Mouse (Mus musculus) liver, embryonic 14.5 days (tissue): ENCODE measurements around the gene Hmcn1.

Experiments used
- CTCF ChIP-seq: IDR thresholded peaks from 2 replicates; pipeline ENCODE4 v1.5.1; 2016; ENCODE audit warnings: antibody characterized with exemption, low read depth, control low read depth
- EP300 ChIP-seq: IDR thresholded peaks from 2 replicates; pipeline ENCODE4 v1.6.1; 2016; ENCODE audit warnings: antibody characterized with exemption, low read depth

DNA sequence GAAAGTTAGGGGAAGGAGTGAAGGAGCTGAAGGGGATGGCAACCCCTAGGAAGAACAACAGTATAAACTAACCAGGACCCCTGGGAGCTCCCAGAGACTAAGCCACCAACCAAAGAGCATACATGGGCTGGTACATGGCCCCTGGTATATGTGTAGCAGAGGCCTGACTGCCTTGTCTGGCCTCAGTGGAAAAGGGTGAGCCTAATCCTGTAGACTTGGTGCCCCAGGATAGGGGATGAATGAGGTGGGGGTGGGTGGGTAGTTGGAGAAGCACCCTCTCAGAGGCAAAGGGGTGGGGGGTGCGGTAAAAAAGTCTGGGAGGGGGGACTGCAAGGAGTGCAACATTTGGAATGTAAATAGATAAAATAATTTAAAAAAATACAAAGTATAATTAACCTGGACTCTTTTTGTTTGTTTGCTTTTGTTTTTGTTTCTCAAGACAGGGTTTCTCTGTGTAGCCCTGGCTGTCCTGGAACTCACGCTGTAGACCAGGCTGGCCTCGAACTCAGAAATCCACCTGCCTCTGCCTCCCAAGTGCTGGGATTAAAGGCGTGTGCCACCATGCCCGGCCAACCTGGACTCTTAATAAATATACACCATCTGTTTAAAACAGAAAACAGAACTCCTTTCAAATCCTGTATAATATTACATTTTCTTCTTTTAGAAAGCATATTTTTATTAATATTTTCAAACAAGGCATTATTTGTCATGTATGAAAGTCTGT, 423.3 kb downstream of the Hmcn1 start:
- TF ChIP-seq CTCF, result no peak
- TF ChIP-seq EP300, result no peak
